Mouse (Mus musculus) activated CD4-positive, CD25-positive, alpha-beta regulatory T cell, adult 4 months (primary cell): ENCODE data around the gene Nono. TPM values are rescaled to one million over a fixed set of nuclear protein-coding genes. Genes with fewer than 3 reads are reported as not detected.
A peak's percentile ranks its signal among the peaks of the same experiment; 100 is the strongest.

Experiments
- ATAC-seq: one replicate; pipeline ENCODE4 v1.8.0; 2017
- polyA plus RNA-seq, 2 experiments: library from polyadenylated mRNA; unstranded; fragments of 100-300 nt; shearing (Covaris generic); gene quantifications; one replicate each; pipeline ENCODE4 v1.2.1; 2017

Gene Nono
- 100 to 1,000 TPM; 322 to 342 TPM for polyA plus RNA-seq

GRCm38 (mm10) chrX:101429142-101429949 is at the start of gene Nono:
Gene Nono, plus strand, starts transcription at chrX:101429318.
- ATAC-seq = peak; percentile 89

DNA sequence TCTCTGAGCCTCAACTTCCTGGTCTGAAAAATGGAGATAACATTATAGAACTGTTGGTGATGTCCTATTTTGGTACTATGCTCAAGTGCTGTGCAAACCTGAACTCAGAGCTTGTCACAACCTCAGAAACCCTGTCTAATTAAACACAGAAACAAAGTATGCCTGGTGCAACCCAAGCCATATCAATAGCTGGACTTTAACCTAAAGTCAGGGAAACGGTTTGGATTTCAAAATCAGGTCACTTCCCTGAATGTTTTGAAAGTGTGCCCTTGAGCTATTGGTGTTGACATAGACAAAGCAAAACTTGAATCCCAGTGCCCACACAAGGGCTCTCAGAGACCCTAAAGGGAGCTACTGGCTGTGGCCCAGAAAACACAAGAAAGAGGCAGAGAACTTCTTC is 49.4 kb upstream of the Nono start:
- no peak for ATAC-seq

GRCm38 (mm10) chrX:101383455-101383854 is 45.7 kb upstream of the Nono start:
- ATAC-seq = no peak

DNA sequence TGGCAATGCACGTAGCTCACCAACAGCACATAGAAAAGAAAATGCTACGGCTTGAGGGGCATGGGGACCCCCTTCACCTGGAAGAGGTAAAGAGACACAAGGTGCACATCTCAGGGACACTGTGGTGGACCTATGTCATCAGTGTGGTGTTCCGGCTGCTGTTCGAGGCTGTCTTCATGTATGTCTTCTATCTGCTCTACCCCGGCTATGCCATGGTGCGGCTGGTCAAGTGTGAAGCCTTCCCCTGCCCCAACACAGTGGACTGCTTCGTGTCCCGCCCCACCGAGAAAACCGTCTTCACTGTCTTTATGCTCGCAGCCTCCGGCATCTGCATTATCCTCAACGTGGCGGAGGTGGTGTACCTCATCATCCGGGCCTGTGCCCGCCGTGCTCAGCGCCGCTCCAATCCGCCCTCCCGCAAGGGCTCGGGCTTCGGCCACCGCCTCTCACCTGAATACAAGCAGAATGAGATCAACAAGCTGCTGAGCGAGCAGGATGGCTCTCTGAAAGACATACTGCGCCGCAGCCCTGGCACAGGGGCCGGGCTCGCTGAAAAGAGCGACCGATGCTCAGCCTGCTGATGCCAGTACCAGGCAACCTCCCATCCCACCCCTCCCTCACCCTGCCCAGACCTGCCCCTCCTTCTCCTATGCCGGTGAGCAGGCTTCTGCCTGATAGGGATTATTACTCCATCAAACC is 44.5 kb upstream of the Nono start:
- no peak for ATAC-seq

DNA sequence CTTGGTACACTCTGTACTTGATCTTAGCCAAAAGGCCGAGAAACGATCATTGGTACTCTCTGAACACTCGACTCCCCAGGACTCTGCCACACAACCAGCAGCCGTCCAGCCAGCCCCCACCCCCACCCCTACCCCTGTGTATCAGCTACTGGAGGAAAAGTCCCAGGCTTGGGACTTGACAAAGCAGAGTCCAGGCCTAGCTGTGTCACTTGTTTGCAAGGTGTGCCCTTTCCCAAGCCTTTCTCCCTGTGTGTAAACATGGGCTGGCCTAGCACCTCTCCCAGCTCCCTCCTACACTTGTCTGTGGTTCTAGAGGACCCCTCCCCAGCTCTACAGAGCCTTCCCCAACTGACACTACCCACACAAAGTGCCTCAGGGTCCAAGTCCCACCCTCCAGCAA is 42.9 kb upstream of the Nono start:
- no peak for ATAC-seq

GRCm38 (mm10) chrX:101388866-101389537 is 40.1 kb upstream of the Nono start:
- ATAC-seq = no peak

DNA sequence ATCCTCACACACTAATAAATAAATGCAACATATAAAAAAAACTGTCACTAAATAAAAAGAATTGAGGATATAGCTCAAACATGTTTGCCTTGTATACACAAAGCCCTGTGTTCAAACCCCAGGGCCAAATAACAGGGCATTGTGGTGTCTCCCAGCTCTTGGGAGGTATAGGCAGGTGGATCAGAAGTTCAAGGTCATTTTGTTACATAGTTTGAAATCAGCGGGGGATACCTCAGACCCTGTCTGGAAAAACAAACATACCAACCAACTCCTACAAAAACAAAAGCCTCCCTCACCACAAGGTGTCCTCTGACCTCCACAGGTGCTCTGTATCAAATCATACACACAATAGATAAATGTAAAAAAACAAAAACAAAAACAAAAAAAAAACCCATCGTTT is 34.8 kb upstream of the Nono start:
- ATAC-seq = no peak

DNA sequence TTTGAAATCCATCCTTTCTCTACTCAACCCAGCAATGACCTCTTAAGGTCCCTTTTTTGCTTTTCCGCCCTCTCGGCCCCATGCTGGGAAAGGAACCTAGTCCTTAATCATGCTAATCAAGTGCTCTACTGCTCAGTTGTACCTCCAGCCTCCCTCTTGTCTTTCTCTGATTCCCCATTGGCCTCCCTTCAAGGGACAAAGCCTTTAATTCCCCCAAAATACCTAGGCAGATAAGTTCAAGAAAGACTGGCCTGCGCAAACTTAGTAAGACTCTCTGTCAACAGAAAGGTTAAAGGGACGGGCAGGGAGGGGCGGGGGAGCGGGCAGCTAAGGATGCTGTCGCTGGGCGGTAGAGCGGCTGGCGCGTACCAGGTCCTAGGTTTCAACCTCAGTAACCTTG is 32.7 kb upstream of the Nono start:
- no peak for ATAC-seq

DNA sequence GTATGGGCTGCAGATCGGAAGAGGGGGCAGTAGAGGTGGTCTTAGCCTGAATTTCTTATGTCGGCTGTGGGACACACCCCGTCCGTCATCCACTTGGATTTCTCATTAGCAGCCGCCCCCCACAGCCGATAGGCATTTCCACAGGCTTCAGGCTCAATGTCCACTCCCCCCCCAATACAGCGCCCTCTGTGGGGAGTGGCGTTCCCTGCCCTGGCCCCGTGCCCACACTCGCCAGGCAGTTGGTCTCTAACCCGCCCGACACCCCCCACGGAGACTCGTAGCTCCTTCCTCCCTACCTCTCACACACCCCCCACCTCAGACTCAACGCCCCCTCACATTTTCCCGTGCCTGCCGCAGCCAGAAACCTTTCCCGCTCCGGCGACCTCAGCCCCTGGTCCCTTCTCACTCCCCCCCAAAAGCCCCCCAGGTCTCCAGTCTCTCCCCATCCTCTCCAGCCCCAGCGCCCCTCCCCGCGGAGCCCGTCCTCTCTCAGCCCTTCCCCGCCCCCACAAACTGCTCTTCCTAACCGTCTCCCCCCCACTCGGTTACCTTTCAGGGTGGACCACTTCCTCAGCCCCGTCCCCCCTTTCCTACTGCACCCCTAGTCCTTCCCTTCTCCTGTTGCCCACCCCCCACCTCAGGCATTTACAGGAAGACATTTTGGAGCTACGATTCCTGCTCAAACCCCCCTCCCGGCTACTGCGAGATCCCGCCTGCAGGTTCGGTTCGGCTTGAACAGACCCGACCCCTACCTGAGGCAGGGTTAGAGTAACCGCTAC is 10.0 kb upstream of the Nono start:
- ATAC-seq = peak; percentile 25

- ATAC-seq = peak; percentile 93
Measured at GRCm38 (mm10) chrX:101419725-101420699, 9.1 kb upstream of the Nono start.

DNA sequence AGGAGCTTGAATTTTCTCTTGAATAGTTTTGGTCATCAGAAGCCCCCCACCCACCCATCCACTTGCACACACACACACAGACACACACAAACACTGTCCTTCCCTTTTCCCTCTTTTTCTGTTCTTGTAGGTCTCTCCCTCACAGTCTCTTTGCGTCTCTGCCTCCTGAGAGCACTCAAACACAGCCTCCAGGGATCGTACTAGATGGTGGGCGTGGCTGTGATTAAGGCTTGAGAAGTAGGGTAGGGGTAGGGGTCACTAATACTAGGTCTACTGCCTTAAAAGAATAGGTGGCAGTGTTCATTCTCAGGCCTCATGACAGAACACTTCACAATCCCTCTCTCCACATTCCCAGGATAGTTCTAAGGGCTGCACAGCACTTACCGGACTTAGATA is 8.4 kb upstream of the Nono start, which contains the start of gene Zmym3:
Zmym3 (minus strand) TSS at position 150 of the 396 bp plus-strand sequence.
- no peak for ATAC-seq

DNA sequence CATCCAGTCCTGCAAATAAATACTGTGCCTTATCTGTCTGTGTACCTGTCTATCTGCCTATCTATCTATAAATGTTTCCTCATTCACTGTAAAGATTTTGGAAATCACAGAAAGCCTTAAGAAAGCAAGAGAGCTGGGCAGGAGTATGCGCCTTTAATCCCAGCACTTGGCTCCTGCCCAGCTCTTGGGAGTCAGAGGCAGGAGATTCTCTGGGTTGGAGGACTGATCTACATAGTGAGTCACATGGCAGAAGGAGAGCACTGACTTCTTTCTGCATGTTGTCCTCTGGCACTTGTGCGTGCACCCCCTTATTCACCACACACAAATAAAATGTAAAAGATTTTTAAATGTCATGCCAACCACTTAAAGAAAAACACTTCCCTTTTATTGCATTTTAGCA is 5.7 kb upstream of the Nono start:
- no peak for ATAC-seq

- ATAC-seq = no peak
Measured at GRCm38 (mm10) chrX:101427774-101428173, 1.3 kb upstream of the Nono start.

GRCm38 (mm10) chrX:101428785-101429141 is 355 bp upstream of the Nono start:
- no peak for ATAC-seq

DNA sequence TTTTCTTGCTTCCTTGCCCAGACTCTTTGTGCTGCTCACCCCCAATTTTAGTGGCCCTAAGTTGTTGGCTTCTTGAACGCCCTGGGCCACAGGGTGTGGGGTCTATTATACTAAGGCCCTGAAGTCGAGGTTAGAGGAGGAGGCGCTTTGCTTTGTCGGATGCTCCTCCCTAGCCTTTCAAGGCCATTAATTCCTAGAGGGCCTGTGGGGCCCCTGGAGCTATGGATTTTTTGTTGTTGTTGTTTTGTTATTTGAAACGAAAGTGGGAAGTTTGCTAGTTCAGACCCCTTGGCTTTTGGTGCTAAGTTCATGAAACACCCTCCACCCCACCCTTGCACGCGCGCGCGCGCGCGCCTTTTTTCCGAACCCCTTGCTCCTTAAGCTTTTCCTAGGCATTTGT is 858 bp downstream of the Nono start:
- ATAC-seq = peak; percentile 9

GRCm38 (mm10) chrX:101448886-101449475 is 19.9 kb downstream of the Nono start, which contains the start of gene Itgb1bp2:
Gene Itgb1bp2, plus strand, starts transcription at chrX:101449088.
- ATAC-seq = no peak

DNA sequence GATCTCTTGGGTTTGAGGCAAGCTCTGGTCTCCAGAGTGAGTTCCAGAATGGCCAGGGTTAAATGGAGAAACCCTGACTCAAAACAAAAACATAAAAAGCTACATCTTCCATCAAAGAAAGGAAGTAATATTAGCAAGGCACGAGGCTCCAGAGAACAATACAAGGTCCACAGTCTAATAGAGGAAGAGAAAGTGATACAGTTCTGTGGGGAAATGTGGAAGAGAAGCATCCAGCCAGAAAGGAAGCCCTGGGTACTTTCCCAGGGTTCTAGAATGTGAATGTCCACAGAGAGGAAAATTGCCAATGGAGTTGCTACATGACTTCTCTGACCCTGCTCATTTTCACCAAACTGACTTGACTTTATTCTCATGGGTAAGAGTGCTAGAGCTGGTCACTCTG is 22.0 kb downstream of the Nono start:
- no peak for ATAC-seq

- ATAC-seq = no peak
Measured at GRCm38 (mm10) chrX:101451591-101451990, 22.5 kb downstream of the Nono start.

- ATAC-seq = no peak
Measured at GRCm38 (mm10) chrX:101472202-101472601, 43.1 kb downstream of the Nono start.

DNA sequence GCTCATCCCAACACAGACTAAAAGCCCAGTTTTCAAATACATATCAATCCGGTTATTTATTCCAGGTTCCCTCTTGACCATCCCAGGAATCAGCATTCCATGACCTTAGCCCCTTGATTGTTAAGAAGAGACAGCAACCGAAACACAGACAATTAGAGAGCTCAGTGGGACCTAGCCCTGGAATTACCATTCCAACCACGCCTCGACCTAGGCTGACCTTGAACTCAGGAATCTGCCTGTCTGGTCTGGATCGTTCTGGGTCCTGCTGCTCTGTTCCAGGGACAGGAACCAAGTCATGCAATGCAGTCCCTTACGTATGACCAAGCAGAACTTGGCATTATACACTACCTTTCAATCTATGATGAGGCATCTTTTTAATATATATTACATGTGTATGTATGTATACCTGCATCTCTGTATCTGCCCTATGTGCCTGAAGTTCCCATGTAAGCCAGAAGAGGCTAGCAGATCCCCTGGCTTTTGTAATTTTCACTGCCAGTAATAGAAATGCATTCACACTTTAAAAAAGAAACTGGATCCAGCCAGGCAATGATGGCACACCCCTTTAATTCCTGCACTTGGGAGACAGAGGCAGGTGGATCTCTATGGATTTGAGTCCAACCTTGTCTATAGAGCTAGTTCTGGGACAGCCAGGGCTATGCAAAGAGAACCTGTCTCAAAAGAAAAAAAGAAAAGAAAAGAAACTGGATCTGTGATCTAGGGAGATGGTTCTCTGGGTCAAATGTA is 52.7 kb downstream of the Nono start:
- ATAC-seq = no peak
